Mouse (Mus musculus) granulocyte monocyte progenitor cell, adult 5-6 weeks (primary cell): ENCODE measurements around the gene Yju2. TPM values are rescaled to one million over a fixed set of nuclear protein-coding genes. Genes with fewer than 3 reads are reported as not detected.
"Not testable (repeated sequence)": the region's sequence is repeated elsewhere in the genome, so short reads cannot be mapped to it uniquely, and the experiment has no call there.

Experiments
- ATAC-seq: replicated peaks from 2 replicates; pipeline ENCODE4 v1.8.0; 2016; ENCODE audit warnings: mild to moderate bottlenecking, moderate TSS enrichment, inconsistent platforms; ENCODE audit not compliant: poor library complexity, severe bottlenecking
- total RNA-seq, 2 experiments: library from RNA; stranded (forward) in 1 of 2; stranded (reverse) in 1 of 2; fragments of 200-712, 200-1000 nt in 1 of 2; fragments of >200 nt in 1 of 2; fragmentation: Nextera tagmentation in 1 of 2; gene quantifications; 2 replicates each; pipeline ENCODE4 v1.2.3; 2014 to 2017

Yju2 gene
- total RNA-seq (2014; fragmentation: Nextera tagmentation), result 15.1 and 15.4 TPM in 2 replicates
- total RNA-seq (2017), result 17.2 and 30.9 TPM in 2 replicates

DNA sequence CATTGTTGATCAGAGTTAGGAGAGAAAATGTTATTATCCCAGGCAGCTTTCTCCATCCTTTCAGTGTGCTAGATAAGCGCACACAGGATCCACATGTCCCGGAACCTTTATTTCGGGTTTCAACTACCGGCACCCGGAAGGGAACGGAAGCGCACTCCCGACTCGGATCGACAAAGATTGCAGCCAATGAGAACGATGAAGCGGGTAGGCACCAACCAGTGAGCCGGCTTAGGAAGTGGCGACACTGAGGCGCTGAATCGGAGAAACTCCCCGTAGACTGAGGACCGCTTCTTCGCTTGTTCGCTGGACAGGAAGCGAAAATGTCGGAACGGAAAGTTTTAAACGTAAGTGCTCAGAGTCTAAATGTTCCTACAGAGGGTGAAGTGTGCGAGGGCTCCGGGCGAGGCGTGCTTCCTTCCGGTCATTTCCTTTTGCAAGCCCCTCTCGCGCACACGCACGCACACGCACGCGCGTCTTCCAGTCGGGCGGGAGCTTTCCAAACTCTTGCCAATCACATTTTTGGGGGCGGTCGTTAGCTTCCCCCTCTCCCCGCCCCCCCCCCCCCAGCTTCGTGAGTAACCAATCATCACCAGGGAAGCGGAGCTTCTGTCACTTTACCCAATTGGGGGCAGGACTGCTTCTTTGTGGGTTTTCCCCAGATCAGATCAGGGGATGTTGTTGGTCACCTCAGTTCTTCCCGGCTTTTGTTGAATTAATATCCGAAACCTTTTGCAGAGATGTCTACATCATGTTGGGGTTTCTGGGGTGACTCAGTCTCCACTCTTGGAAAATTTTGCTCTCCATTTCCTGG, at the start of gene Yju2:
Gene Yju2, plus strand, starts transcription at position 182 of the 811 bp plus-strand sequence.
- peak; percentile 69 for ATAC-seq

DNA sequence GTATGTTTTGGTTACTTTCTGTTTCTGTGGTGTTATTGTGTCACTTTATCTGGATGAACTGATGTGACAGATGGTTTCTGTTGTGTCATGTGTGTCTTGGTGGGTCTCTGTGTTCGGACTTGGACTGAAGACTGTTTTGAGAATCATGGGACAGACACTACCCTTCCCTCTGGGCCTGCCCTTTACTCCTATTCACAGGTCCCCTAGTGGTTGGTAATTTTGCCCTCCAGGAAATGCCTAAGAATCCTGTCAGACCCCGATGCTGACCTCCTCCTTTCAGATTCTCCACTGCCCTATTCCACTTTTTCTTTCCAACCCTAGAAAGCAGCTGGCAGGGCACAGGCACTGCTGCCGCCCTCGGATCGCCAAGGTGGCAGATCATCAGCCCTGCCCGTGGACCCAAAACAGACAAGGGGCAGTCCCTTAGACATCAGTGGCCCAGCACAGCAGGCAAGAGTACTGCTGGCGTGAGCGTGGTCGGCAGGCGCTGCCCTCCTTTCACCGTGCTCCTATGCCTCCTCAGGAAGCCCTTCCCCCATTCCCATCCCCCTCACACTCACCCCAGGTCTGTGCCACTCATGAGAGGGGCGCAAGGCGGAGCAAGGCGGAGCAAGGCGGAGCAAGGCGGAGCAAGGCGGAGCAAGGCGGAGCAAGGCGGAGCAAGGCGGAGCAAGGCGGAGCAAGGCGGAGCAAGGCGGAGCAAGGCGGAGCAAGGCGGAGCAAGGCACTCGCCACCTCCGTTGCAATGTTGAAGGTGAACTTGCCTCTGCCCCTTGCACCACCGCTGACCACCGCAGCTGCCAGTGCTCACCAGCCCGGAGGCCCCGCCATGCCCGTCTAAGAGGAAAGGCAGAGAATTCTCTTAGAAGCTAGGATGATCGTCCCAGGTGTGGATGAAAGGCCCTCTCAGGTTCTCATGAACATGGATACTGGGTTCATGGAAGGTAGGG, 27.1 kb upstream of the Yju2 start:
- ATAC-seq, result peak; percentile 92

DNA sequence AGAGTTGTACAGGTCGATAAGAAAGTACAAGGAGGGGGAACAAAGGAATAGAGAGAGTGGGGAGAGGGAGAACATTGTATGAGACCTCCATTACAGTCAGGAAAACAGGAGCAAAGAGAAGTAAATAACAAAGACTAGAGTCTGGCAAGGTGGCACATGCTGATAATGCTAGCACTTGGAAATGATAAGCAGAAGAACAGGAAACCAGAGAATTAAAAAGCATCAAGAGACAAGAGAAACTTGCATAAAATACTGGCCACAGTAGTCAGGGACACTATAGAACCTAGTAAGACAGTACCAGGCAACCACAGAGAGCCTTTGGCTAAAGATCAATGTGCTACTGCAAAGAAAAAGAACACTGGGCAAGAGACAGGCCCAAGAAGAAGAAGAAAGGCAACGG, 26.3 kb upstream of the Yju2 start:
- no peak for ATAC-seq

DNA sequence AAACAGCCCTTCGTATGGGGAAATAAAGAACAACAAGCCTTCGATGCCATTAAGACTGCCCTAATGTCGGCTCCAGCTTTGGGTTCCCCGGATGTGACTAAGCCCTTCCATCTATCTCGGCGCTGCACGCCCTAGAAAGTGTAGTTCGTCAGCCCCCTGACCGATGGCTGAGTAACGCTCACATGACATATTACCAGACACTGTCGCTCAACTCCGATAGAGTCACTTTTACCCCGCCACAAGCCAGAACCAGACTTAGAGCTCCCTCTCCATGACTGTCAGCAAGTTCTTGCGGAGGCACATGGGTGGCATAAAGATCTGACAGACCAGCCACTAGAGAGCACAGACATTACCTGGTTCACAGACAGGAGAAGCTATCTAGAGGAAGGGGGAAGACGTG, 25.7 kb upstream of the Yju2 start:
- ATAC-seq, result no peak

DNA sequence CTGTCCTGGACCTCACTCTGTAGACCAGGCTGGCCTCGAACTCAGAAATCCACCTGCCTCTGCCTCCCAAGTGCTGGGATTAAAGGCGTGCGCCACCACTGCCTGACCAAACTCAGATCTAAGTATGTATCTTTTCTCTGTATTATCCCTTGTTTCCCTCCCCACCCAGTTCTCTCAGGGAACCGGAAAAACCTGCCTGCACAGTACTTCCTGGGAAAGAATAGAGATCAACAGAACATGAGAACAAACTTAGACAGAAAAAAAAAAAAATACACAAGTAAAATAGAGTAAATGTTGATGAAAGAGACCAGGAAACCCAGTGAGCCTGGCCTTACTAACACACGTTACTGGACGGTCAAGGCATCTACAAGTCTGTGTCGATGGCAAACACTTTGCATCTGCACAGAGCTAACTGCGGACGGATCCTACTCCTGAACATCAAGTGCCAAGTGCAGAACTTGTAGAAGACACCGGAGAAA, 14.5 kb upstream of the Yju2 start:
- ATAC-seq, result not testable (repeated sequence)

DNA sequence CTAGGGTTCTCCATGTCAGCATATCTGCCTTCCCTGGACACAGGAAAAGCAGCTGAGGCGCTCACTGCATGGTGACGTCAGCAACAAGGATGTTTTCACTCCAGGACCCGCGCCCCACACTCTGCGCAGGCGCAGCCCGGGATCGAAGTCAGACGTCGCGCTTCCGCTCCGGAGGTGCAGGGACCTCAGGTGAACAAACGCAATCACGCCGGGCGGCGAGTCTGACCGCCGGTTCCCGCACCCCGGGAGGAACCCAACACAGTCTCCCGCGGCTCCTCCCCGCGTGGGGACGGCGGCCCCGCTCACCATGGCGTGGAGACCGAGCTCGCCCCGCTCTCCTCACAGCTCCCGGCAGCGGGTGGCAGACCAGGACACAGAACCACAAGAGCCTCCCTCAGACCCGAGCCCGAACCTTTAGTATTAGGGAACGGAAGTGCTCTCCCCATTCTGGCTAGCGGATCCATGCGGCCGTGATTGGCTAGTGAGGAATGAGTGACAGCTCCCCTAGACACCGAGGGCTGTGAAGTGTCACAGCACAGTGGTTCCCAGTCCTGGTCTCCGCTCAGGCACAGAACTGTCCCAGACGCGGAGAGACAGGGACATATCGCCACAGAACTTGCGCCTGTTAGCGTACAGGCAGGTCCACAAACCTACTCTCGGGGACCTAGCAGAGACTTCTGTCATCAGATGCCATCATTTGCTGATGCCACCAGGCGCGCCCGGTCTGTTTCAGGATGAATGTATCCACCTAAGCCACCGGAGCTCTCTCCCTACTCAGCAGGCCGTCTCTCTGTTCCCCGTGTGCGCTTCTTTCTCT, 13.8 kb upstream of the Yju2 start:
- peak; percentile 93 for ATAC-seq

DNA sequence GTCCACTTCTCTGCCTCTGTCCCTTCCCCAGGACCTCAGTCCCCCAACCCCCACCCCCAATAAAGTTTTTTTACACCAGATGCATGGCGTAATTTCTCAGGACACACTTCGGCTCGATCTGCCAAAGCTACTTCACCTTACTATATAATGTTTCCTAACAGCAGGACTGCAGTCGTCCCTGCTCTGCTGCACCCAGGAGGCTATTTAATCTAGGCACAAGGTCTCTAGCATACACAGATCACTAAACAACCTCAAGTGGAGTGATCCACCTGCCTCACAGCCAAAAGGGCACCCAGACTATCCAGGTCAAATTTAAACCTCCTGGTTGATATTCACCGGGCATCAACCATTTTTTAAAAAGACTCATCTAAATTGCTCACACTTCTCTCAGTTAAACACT, 13.2 kb upstream of the Yju2 start:
- ATAC-seq, result no peak

DNA sequence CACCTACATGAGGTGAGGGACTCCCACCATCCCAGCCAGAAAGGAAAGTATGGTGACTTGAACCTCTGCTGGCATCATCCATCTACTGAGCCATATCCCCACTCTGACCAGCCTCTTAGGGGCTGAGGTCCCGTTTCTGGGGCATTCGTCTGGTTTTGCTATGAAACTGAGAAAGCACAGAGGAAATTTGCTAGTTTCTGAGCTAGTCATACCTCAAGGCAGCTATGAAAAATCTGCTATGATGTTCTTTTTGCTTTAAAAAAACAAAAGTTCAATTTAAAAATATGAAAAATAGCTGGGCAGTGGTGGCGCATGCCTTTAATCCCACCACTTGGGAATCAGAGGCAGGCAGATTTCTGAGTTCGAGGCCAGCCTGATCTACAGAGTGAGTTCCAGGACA, 10.3 kb upstream of the Yju2 start:
- no peak for ATAC-seq

DNA sequence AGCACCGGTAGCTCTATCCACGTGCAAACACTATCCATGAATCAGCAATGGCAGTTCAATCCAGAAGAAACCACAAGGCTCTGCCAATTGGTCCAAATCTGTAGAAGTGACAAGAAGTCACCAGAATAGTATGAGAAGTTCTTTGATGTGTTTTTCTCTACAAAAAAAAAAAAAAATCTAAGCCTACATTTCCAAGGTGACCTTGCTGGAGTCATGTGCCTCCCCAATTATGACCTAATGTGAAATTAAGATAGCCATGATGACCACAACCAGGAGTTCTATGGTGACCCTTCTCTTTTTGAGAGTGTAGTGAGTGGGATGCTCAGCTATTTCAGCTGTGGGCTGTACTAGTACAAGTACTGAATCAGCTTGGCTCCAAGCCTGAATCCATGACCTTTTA, 9.5 kb upstream of the Yju2 start, which contains the start of gene Zfp119b:
Gene Zfp119b, minus strand, starts transcription at position 101 of the 400 bp plus-strand sequence.
- no peak for ATAC-seq

DNA sequence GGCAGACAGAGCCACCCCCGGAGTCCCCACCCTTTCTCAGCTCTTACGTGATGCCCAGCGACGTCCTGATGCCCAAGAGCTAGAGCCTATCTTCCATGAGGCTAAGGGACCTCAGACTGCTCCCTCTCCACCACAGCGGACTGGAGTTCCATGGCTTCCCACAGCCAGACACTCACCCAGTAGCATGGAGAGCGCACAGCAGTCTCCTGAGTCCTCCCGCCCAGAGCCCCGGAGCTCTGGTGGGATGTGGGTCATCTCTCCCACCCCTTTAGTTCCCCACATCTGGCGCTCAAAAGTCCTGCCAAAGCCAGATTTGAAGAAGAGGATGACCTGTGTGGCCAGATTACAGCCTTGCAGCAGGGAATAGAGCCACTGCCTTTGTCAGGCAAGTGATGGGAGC, 8.3 kb upstream of the Yju2 start:
- no peak for ATAC-seq

DNA sequence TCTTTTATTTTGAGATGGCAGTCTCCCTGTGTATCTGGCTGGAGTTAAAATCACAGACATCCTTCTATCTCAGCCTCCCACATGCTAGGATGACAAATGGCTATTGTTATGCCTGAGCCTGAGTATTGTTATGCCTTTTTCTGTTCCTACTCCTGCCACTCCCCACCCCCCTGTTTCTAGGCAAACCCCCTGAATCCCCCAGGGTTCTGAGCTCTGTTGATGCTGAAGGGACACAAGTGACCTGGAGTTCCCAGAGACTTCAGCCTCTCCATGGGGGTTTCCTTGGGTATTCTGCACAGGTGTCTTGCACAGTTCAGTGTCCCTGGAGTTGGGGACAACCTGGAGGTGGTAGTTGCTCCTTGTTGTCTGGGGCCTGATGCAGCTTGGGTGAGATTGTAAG, 6.9 kb upstream of the Yju2 start:
- ATAC-seq, result no peak

DNA sequence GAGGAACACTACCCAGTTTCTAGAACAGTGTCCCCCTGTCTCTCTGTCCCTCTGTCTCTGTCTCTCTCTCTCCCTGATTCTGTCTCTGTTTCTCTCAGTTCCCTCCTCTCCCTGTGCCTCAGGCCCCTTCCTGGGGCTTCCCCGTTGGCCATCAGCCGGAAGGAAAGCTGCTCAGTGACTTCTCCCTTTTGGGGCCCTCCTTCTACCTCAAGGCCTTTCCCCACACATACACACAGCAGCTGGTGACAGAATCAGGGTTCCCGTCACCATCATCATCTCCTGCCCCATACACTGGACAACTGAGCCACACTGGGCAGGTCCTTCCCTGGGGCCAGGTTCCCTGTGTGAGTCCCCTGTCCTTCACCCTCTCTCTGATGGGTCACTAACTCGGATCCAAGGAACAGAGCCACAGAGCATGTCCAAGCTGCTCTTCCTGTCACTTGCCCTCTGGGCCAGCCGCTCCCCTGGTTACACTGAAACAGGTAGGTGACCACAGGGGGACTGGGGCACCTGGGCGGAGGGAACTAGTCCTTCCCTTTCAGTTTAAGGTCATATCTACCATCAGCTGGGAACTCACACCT, 6.4 kb upstream of the Yju2 start, which contains the start of gene Ebi3:
Gene Ebi3, plus strand, starts transcription at position 194 of the 581 bp plus-strand sequence.
- peak; percentile 86 for ATAC-seq

DNA sequence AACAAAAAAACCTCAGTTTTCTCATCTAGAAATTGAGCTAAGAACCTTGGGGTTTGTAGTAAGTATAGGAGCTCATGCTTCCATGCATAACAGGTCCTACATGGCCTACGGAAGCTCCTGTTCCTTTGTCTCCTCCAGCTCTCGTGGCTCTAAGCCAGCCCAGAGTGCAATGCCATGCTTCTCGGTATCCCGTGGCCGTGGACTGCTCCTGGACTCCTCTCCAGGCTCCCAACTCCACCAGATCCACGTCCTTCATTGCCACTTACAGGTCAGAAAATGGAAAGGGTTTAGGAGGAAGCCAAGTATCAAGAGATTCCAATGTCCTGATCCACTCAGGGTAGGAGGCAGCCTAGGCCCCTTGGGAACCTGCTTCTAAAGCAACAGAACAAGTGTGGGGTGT, 5.1 kb upstream of the Yju2 start:
- ATAC-seq, result no peak

DNA sequence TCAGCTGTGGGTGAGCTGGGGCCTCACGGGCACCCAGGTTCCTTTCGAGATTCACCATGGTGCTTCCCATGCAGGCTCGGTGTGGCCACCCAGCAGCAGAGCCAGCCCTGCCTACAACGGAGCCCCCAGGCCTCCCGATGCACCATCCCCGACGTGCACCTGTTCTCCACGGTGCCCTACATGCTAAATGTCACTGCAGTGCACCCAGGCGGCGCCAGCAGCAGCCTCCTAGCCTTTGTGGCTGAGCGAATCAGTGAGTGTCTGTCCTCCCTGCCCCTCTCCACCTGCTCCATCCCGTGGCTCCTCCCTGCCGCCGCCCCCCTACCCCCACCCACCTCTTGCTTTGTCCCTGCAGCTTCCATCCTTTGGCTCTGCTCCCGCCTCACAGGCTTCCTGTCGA, 4.7 kb upstream of the Yju2 start:
- ATAC-seq, result no peak

DNA sequence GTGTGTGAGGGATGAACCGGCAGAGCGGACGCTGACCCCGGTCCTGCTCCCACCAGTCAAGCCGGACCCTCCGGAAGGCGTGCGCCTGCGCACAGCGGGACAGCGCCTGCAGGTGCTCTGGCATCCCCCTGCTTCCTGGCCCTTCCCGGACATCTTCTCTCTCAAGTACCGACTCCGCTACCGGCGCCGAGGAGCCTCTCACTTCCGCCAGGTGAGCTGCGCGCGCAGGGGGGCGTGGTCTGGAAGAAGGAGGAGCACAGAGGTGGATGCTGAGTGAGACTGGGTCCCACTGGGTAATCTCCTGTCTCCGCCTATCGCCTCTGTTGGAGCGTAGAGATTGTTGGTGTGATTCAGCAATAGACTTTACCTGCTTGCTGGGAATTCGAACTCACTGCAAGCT, 2.8 kb upstream of the Yju2 start:
- ATAC-seq, result no peak

DNA sequence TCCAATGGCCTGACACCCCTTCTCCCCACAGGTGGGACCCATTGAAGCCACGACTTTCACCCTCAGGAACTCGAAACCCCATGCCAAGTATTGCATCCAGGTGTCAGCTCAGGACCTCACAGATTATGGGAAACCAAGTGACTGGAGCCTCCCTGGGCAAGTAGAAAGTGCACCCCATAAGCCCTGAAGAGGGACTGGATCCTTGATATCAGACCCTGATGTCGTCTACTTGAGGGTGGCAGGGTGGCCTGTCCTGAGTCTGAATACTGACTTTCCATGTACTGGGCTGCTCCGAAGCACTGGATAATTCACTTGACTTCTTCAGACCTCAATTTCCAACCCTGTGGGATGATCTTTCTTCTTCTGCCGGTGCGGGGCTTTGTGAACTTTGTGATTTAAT, 2.3 kb upstream of the Yju2 start:
- ATAC-seq, result no peak

DNA sequence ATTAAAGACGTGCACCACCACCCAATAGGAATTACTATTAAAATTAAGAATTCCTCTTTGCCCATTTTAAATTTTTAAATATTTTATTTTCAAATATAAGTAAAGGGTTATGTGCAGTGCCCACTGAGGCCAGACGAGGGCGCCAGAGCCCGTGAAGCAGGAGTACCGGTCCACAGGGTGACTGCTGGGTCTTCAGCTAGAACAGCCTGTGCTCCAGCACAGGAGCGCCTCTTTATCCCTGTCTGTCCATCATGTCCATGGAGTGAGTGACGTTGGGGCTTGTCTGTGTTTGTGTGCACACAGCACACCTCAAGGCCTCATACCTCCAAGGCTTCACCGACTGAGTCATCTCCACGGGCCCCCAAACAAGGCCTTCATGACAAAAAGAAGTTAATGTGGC, 1.7 kb upstream of the Yju2 start:
- ATAC-seq, result peak; percentile 29

DNA sequence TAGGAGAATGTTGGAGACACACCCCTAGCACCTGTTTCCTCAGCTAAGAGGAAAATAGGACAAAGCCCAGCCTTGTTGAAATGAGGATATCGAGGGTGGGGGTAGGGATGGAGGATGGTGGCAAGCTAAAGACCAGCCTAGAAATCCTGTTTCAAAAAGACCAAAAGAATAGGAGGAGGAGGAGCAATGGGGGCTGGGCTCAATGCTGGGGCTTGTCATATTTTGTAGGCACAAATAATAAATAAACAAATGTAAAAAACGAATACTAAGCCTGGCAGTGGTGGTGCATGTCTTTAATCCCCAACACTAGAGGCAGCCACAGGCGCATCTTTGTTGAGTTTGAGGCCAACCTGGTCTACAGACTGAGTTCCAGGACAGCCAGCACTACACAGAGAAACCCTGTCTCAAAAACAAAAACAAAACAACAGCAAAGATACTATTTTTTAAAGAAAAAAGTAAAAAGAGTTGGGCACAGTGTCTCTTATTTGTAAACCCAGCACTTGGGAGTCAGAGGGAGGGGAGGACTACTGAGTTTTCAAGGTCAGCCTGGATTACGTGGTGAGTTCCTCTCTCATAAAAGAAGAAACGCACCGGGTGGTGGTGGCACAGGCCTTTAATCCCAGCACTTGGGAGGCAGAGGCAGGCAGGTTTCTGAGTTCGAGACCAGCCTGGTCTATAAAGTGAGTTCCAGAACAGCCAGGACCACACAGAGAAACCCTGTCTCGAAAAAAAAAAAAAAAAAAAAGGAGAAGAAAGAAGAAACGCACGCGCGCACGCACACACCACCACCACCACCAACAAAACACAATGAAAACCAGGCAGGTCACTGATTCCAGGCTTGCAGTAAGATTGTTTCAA, 944 bp upstream of the Yju2 start:
- ATAC-seq, result no peak

DNA sequence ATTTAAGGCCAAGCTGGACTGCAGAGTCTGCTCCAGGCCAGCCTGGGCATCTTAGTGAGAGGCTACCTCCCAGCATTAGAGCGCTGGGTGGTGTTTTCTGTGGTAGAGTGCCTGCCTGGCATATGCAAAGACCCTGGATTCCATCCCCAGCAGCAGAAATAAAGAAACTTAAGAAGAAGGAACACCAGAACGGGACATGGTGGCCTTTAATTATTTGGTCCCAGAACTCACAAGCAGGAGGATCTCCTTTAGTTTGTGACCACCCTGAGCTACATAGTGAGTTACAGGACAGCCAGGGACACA, 364 bp upstream of the Yju2 start:
- ATAC-seq, result no peak
